Mouse (Mus musculus): ENCODE results near the gene Asic3.

- TF ChIP-seq CTCF (IDR thresholded peaks at IDR 0.05; ENCODE audit: control insufficient read depth, insufficient read depth, low read length) (no peak), POLR2A (IDR thresholded peaks at IDR 0.05; ENCODE audit: borderline replicate concordance, control insufficient read depth, low read depth, low read length) (no peak)
Observed at GRCm38 (mm10) chr5:24384407-24384806, 28.8 kb upstream of the Asic3 start.

Measured in bone marrow, adult 2 months (tissue).